Mouse (Mus musculus) adrenal gland, postnatal 14 days (tissue): ENCODE results near the gene Psmb11. TPM values are rescaled to one million over a fixed set of nuclear protein-coding genes. Genes with fewer than 3 reads are reported as not detected.

Experiments
- DNase-seq: peaks from one replicate; pipeline ENCODE4 v3.0.0; 2021; ENCODE audit warnings: mixed read lengths
- long read RNA-seq, 2 experiments: library from polyadenylated mRNA; stranded (forward); transcript quantifications; one replicate each; pipeline ENCODE4 v2.0.0; 2021
- total RNA-seq: library from RNA; stranded (reverse); gene quantifications from 2 replicates; pipeline ENCODE4 v1.2.3, GENCODE M21; 2021

Psmb11 gene
- not detected in 2 replicates for total RNA-seq
- long read RNA-seq, experiment 1, full-length matches to known transcripts, result 1 of 1 reads
- long read RNA-seq, experiment 1, partial matches to known transcripts, result 0 of 1 reads
- long read RNA-seq, experiment 1, other reads (novel, unspliced or antisense), result 0 of 1 reads
- long read RNA-seq, experiment 2, result 0 reads

DNA sequence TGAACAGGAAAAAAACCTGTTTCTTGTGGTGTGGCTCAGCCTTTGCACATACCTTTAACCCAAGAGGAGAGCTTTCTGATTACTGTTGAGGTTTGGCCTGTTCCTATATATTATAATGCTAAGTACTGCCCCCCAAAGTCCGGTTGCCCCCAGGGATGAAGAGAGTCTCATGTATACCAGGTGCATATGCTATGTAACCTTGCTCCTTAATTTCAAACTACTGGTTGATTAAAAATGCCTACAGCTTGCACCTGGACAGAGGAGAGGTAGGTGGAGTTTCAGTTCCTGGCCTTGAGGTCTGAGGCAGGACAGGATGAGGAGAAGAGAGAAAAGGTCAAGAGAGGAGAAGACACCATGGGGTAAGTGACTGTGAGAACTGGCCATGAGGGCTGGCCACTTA, at the start of gene Psmb11:
Gene Psmb11, plus strand, starts transcription at position 301 of the 400 bp plus-strand sequence.
- no peak for DNase-seq

DNA sequence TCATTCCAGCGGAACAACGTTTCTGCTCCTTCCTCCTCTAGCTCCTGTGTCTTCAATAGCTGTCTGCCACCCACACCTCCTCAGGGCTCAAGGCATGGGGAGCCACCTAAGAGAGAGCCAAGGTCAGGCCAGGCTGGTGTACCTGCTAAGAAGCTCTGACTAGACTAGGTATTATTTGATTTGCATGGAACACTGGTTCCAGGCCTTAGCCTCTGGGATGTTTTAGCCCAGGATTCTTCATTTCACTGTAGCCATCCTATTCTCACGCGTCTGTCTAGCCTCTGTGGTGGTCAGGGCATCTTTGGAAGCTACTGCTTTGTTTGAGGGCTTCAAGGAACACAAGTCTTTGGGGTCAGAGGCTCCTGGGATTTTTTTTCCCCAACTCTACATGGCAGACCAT, 49.1 kb upstream of the Psmb11 start:
- DNase-seq, result no peak

DNA sequence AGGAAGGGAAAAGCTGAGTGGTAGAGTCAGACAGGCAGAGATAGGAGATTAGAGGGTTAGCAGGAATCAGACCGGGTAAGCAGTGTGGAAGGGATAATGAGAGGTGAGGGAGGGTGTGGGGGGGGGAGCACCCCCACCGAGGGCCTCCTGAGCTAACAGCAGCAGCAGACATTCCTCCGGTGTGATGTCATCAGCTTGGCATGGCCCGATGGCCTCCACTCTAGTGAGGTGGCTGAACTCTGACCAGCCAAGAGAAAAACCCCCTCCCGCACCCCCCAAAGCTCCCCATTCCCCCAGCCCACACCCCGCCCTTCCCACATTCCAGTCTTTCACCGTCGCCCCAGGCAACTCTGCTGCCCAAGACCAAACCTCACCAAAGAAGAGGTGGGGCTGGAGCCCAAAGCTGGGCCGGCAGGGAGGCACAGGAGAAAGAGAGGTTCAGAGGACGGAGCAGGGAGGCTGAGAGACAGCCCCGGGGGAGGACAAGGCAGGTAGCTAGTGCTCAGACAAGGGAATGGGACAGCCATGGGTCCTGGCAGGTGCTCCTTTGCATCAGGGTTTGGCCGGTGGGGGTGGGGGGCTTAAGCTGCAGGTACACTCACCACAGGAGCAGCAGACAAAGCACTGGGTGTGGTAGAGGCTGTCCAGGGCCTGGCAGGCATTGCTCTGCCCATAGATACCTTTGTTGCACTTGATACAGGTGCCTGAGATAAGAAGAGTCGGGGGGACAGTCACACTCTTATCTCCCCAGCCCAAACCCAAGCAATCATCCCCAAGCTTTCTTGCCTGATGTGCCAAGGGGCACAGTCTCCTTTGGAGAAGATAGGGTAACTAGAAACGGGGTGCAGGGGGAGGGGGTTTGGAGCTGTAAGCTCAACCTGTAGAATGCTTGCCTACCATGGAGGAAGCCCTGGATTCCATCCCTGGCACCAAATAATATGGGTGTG, 48.2 kb upstream of the Psmb11 start:
- peak; percentile 77 for DNase-seq

DNA sequence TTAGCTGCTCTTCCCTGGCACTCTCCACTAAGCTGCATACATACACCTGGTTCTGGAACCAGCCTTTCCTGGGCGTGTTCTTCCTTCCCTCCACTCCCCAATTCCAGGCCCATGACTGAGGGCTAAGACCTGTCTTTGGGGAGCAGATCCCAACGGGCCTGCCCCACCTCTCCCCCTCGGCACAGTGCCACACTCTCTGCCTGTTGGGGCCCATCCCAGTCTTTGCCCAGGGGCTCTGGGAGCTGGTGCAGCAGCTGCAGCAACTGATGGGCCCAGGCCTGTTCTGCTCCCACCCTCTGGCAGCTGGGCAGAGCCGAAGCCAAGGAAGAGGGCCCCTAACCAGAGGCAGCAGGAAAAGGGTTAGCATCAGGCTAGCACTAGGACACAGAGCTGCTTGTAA, 47.0 kb upstream of the Psmb11 start:
- DNase-seq, result no peak

DNA sequence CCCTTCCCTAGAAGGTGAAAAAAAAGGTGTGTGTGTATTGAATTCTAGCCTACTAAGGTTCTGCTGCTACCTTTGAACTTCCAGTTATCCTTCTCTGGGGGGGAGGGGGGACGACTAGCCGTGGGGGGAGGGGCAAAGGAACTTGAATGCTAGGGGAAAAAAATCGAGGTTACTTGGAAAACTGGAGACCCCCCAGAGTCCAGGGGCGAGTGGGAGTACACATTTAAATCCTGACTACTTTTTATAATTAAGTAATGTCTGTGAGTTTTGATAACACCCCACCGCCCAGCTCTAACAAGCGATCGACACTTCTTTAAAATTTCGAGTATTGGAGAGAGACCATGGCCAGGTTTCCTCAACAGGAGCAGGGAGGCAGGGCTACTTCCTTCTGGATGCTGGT, 46.2 kb upstream of the Psmb11 start:
- DNase-seq, result no peak

DNA sequence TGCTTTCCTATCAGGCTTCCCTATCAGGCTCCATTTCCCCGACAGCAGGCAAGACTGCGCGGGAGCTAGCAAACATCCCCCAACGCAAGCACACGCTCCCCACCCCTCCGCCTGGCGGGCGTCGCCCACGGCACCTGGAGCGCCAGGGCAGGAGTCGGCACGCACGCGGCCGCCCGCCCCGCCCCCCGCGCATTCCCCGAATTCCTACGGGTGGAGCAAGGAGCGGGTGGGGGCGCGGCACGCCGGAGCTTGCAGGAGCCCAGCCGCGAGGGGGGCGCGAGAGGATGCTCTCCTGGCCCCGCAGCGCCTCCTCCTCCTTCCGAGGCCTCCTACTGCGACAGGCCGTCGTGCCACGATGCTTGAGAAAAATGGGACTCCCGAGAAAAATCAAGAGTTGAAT, 45.6 kb upstream of the Psmb11 start:
- DNase-seq, result peak; percentile 86

DNA sequence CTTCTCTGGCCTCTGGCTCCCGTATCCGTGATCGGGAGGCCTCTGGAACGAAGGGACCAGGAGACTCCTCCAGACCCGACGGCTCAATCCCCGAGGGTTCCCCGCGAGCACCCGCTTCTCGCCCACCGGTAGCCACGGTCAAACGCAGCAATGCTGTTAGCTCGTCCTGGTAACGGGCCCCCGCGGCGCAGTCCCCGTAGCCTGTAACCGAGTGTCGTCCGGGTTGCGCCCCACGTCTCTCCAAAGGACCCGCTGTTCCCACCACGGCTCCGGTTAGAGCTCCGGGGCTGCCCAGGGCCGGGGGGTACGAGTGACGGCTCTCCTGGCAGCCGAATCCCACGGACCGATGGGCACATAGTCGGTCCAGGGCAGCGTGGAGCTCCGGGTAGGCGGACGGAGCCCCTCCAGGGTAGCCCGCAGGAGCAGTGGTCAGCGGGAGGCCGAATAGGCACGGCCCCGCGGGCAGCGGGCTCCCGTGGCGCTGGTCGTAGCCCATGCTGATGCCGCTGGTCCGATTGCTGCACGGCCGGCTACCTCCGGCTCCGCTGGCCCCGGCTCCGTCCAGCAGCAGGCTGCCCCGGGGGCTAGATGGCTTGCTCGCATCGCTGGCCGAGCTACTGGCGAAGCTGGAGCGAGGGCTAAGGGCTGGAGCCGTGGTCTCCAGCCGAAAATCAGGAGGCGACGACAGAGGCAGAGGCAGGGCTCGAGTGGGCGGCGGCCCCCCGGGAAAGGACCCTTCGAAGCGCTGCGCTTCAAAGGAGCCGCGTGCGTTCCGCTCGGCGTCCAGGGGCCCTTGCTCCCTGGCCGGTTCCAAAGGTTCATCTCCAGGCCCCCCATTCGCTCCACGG, 44.8 kb upstream of the Psmb11 start:
- DNase-seq, result peak; percentile 58

DNA sequence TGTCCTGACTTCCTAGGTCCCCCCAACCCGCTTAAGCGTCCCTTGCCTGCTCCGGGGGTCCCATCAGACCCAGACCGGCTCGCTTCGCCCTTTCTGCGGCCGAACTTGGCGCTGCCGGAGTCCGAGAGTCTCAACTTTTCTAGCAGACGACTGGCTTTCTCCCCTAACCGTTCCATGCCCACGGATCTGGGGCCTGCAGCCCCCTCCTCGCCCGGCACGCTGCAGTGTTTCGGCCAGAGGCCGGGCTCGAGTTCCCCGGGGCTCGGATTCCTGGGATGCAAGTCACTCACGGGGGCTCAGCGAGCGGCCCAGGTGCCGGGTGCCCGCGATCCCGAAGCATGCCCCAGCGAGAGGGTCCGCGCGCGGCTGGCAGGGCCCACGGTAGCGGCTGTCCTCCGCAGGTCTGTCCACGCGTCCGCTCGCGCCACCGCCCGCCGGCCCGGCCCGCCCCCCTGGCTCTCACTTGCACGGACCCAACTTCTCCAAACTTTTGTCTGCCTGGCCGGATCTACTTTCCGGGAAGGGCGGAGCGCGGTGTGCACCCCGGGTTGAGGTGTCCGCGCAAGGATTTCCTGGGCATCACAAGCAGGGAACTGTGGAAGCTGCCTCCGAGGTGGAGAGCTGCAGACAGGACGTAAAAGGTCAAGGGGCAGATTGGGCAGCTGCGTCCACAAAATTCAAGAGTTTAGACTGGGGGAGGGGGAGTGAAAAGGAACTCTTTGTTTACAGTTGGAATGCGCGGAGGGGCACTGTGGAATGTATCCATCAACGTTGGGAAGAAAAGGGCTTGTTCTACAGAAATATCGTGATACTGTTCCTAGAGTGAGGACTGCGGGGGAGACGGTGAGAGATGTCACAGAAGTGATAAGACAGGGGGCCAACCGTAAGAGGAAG, 43.9 kb upstream of the Psmb11 start, which contains the start of gene Ajuba:
Gene Ajuba, minus strand, starts transcription at position 470 of the 894 bp plus-strand sequence.
- peak; percentile 93 for DNase-seq

DNA sequence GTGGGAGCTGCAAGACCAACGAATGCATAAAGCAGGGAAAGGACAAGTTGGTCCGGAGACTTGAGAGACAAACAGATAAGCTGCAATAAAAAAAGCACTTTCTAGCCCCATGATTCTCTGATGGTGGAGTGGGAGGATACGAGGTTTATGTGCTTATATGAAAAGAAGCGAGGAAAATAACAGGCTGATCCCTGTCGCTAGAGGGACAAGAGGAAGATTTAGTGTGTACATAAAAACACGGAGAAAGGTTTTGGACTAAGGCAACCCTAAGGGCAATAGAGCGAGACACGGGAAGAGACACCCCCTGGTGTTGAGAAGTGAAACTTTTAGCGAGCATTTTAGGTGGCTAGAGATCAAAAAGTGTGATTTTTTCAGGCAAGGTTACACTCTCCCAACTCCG, 43.2 kb upstream of the Psmb11 start:
- DNase-seq, result peak; percentile 59

DNA sequence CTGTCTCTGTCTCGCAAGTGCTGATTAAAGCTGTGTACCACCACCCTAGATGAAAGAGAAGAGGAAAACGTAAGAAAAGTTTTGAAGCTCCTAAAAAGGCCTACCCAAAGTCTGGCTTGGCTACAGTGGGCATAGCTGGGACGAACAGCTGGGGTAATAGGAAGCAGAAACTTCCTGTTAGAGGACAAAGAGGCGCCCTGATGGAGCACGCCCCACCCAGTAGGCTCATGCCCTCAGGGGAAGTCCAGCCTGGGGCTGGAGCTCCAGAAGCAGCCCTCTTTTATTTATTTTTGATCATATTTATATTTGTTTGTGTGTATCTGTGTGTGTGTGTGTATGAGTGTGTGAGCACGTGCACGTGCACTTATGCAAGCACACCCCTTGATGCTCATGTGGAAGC, 41.6 kb upstream of the Psmb11 start:
- no peak for DNase-seq

DNA sequence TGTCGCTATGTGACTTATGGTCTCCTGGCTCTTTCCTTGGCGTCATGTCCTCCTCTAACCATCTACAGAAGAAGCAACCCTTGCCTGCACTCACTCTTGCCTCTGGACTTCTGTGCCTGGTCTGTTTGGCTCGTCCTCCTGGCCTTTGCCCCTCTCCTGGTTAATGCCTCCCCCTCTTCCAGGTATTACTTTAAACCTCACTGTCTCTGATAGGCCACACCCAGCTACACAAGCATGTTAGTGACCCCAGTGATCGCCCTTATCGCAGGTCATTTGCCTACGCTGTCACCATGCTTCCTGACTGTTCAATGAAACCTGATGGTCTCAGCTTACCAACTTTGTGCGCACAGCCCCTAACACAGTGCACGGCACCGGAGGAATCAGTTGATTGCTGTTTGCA, 38.7 kb upstream of the Psmb11 start:
- no peak for DNase-seq

DNA sequence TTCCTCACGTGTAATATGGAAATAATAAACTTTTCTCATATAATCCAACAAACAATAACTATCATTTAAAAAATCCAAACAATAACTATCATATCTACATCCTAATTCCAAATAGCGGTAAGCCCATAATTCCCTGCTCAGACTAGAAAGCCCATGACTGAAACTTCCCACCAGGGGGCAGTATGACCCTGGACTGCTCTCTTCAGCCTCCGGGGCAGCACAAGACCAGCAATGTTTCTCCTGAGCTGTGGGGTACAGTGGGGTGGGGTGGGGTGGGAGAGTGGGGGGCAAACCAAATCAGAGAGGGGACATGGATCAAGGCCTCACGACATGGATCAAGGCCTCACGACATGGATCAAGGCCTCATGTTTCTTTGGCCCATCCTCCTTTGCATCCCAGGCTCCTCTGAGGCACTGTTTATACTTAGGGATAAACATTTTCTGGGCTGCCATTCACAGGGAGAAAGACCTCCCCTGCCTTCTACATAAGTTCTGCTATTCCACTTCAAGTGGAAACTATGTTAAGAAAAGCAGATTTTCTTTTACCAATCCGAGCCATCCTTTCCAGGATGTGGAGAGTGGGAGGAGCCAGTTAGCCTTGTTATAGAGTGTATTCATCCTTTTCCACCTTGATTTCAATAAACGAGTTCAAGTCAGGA, 37.4 kb upstream of the Psmb11 start:
- peak; percentile 86 for DNase-seq

DNA sequence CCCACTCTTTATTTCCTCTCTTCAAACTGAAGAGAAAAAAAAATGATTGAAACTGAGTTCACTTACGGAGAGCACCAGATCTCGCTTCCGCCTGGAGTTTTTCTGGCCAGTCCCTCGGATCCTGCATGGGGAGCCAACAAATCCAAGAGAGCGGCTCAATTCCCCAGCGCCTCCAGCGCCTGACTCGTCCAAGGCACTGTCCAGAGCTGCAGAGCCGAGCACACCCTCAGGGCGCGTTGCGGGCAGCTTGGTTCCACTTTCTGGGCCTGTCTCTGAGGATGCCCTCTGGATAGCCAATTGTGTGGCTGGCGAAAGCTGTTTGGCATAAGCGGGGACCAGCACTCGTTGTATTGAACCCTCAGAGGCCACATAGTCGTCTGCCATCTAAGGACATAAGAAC, 30.2 kb upstream of the Psmb11 start:
- no peak for DNase-seq

DNA sequence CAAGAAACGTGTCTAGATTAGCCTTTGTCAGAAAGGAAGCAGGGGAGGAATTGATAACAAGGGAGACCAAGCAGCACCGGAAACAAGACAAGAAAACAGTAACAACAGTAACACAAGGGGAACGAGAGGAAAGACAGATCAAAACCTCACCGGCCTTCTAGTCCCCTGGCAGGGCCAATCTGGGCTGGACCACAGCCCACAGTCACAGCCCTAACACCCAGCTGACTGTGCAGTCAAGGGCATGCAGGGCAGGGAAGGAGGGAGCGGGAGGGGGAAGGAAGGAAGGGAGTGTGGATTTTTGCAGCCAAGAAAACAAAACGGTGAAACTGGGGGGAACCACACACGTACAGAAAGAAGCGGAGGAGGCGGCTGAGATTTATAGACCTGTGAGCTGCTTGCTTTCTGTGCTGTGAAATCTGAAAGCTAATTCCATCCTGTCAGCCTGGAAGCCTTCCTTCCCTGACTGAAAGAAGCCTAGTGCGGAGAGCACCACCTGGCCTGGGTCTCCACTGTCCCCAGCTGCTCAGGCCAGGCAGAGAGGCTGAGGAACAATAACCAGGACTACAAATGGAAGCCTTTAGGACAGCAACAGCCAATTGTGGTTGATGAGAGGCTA, 28.8 kb upstream of the Psmb11 start:
- DNase-seq, result peak; percentile 85

DNA sequence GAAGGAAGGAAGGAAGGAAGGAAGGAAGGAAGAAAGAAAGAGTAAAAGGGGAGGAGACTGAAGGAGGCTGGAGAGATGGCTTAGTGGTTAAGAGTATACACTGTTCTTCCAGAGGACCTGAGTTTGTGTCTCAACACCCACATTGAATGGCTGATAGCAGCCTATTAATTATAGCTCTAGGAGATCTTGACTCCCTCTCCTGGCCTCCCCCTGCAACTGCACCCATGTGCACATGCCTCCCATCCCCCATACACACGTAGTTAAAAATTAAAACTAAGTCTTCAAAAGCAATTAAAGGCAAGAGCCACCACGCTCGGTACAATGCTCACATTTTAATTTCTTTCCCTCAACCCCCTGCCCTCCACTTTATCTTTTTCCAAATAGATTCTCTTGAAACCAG, 27.2 kb upstream of the Psmb11 start:
- no peak for DNase-seq

DNA sequence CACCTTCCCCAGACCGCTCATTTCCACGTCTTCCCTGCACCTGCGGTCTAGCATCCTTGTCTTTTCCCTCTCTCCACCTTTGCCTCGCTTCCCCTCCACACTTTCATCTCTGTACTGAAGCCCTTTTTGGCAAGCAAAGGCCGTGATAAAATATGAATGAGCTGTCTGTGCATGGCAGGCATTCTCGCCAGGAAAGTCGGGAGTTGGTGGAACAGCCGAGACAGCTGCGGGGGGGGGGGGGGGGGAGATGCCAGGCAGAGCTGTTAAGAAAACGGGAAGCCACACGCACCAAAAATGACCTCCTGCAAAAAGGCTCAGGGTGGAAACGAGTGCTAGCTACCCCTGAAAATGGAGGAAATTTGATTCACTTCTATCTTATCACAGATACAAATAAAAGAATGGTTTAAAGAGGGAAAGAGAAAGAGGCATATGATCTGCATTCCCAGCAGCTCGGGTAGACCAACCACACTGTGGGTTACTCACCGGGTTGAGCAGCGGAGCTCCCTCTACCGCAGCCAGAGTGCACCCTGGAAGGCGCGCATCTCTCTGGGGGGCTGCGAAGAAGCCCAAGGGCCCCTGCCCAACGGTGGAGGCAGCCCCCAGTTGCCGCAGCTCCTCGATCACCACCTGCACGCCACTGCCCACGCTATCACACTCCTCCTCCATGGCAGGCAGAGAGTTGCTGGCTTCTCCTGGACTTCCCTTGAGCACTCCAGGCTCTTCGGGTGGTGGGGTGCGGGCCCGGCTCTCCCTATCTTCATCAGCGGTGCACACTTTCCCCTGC, 26.4 kb upstream of the Psmb11 start:
- DNase-seq, result no peak

DNA sequence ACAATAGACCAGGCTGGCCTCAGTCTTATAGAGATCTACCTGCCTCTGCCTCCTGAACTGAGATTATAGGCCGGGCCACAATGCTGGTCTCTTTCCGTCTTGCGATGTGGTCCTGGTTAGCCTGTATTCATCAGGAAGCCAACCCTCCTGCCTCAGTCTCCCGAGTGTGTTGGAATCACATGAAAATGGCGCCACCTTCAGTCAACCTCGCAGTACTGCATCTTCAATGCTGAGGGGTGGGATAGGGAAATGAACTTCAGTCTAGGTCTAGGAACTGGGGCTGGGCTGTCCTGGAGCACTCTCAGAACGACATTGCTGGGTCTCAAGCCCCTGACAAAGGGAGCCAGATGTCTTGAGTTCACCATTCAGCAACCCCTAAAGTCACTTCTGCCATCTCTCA, 24.1 kb upstream of the Psmb11 start:
- DNase-seq, result no peak

DNA sequence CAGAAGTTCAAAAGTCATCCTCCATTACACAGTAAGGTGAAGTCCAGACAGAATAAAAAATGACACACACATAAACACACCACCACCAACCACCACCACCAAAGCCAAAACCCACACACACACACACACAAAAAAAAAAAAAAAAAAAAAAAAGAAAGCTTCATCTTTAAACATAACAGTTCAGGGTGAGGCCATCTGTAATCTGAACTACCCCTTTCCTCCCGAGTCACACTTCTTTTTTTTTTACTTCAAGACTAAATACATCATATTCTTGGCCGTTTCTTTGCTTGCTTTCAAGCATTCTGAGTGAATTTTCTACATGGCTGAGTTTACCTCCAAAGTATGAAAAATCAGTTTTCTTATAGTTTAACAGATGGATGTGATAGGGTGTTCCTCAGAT, 19.6 kb upstream of the Psmb11 start:
- no peak for DNase-seq

DNA sequence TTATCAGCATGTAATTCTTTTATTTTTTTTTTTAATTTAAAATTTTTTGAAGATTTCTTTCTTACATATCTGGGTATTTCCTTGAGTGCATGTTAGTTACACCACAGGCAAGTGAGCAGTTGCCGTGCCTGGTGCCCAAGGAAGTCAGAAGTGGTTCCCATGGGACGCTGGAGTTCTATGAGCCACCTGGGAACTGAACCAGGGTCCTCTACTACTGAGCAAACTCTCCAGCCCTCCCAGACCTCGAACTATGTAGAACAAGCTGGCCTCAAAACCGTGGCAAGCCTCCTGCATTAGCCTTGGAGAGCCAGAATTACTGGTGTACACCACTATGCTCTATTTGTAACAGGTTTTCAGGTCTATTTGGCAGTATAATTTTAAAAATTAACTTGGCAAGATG, 18.6 kb upstream of the Psmb11 start:
- DNase-seq, result no peak
